Mouse (Mus musculus) myocyte (in vitro differentiated cells): ENCODE results near the gene Acadm. TPM values are rescaled to one million over a fixed set of nuclear protein-coding genes. Genes with fewer than 3 reads are reported as not detected.
A peak's percentile ranks its signal among the peaks of the same experiment; 100 is the strongest.

Source experiments
- H3K27me3 ChIP-seq: one replicate; pipeline ENCODE4 v1.6.1; 2011; ENCODE audit not compliant: control insufficient read depth, insufficient read depth, insufficient read length
- H3K36me3 ChIP-seq: one replicate; pipeline ENCODE4 v1.6.1; 2011; ENCODE audit not compliant: control insufficient read depth, insufficient read depth
- H3K4me2 ChIP-seq: one replicate; pipeline ENCODE4 v1.6.1; 2011; ENCODE audit warnings: low read depth, control low read depth
- H3K4me3 ChIP-seq: one replicate; pipeline ENCODE4 v1.5.1; 2011; ENCODE audit warnings: mild to moderate bottlenecking, control low read depth, moderate library complexity
- H3K79me2 ChIP-seq: one replicate; pipeline ENCODE4 v1.6.1; 2011; ENCODE audit not compliant: control insufficient read depth, insufficient read depth
- H3ac ChIP-seq: one replicate; pipeline ENCODE4 v1.6.1; 2011; ENCODE audit not compliant: control insufficient read depth, insufficient read length
- CEBPB ChIP-seq: IDR thresholded peaks from 2 replicates; pipeline ENCODE4 v1.6.1; 2011; ENCODE audit warnings: mild to moderate bottlenecking, moderate library complexity; ENCODE audit not compliant: poor library complexity, insufficient read depth, severe bottlenecking
- E2F4 ChIP-seq: IDR thresholded peaks from one replicate; pipeline ENCODE4 v1.6.1; 2011; ENCODE audit warnings: mild to moderate bottlenecking, control low read depth, moderate library complexity; ENCODE audit not compliant: insufficient read depth
- MAX ChIP-seq: IDR thresholded peaks from one replicate; pipeline ENCODE4 v1.6.1; 2011; ENCODE audit warnings: low read depth, mild to moderate bottlenecking, control low read depth
- MYOD1 ChIP-seq, 3 experiments: IDR thresholded peaks; one replicate each; pipeline ENCODE4 v1.6.1; 2011; ENCODE audit warnings: control low read depth in 2 of 3, low read depth in 2 of 3, mild to moderate bottlenecking in 2 of 3, moderate library complexity in 1 of 3; ENCODE audit not compliant: insufficient read length in 2 of 3, control insufficient read depth in 1 of 3
- MYOG ChIP-seq, 3 experiments: IDR thresholded peaks; one replicate each; pipeline ENCODE4 v1.6.1; 2011; ENCODE audit warnings: control low read depth in 2 of 3, low read depth in 2 of 3, mild to moderate bottlenecking in 2 of 3; ENCODE audit not compliant: insufficient read length in 2 of 3, control insufficient read depth in 1 of 3, insufficient read depth in 1 of 3
- POLR2A ChIP-seq: IDR thresholded peaks from one replicate; pipeline ENCODE4 v1.6.1; 2011; ENCODE audit warnings: low read depth, mild to moderate bottlenecking, control low read depth, moderate library complexity; ENCODE audit not compliant: insufficient read length
- POLR2AphosphoS2 ChIP-seq: IDR thresholded peaks from one replicate; pipeline ENCODE4 v1.6.1; 2011; ENCODE audit warnings: low read depth, control low read depth; ENCODE audit not compliant: insufficient read length
- REST ChIP-seq: IDR thresholded peaks from one replicate; pipeline ENCODE4 v1.6.1; 2011; ENCODE audit warnings: mild to moderate bottlenecking, control low read depth, moderate library complexity; ENCODE audit not compliant: insufficient read depth, insufficient read length
- SRF ChIP-seq: IDR thresholded peaks from one replicate; pipeline ENCODE4 v1.6.1; 2011; ENCODE audit warnings: low read depth; ENCODE audit not compliant: control insufficient read depth, insufficient read length
- TCF12 ChIP-seq: IDR thresholded peaks from one replicate; pipeline ENCODE4 v1.6.1; 2011; ENCODE audit warnings: mild to moderate bottlenecking, control low read depth; ENCODE audit not compliant: poor library complexity, insufficient read depth, severe bottlenecking
- TCF3 ChIP-seq: IDR thresholded peaks from one replicate; pipeline ENCODE4 v1.6.1; 2011; ENCODE audit warnings: low read depth, control low read depth; ENCODE audit not compliant: insufficient read length
- USF1 ChIP-seq: IDR thresholded peaks from one replicate; pipeline ENCODE4 v1.6.1; 2011; ENCODE audit warnings: low read depth, mild to moderate bottlenecking, control low read depth, moderate library complexity
- polyA plus RNA-seq: library from polyadenylated mRNA; unstranded; fragments of >200 nt; fragmentation: generic; extraction: Trizol; gene quantifications from one replicate; pipeline ENCODE4 v1.2.1, GENCODE M21; 2012; ENCODE audit warnings: missing spikeins

Gene Acadm
- polyA plus RNA-seq, 1 experiment, result 36.8 TPM

- Histone ChIP-seq H3K27me3 (no peaks in the 10 kb centered on the region), H3ac (no peak overlapping the region), H3K4me3 (no peak overlapping the region), H3K4me2 (no peak overlapping the region), H3K36me3 (peaks cover 70% of the 10 kb centered on the region), H3K79me2 (peaks cover 32% of the 10 kb centered on the region)
- TF ChIP-seq POLR2A (peak; percentile 43), POLR2AphosphoS2 (peak; percentile 89), MYOD1 (IDR thresholded peaks at IDR 0.05; ENCODE audit: control insufficient read depth in 1 of 3, insufficient read length in 2 of 3, low read depth in 2 of 3) (no peak), E2F4 (no peak)
These were observed 38.9 kb downstream of the Acadm start for GRCm38 (mm10) chr3:153905251-153906135.

DNA sequence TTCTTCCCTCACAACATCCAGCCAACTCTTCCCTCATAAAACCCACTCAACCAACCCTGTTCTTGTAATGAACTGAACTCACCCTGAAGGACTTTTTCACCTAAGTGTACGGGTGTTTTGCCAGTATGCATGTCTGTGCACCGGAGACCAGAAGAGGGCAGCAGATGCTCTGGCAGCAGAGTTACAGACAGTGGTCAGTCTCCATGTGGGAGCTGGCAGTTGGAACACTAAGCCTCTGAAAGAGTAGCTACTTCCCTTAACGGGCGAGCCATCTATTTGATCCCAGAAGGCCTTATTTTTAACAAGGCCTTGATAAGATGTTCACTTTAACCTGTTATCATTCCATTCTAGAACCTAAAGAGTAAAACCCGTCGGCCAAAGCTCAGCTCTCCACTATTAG, 39.8 kb downstream of the Acadm start:
- Histone ChIP-seq H3K79me2 (peaks cover 23% of the 10 kb centered on the region), H3K36me3 (peaks cover 62% of the 10 kb centered on the region), H3ac (no peak overlapping the region), H3K27me3 (no peaks in the 10 kb centered on the region), H3K4me3 (no peak overlapping the region), H3K4me2 (no peak overlapping the region)
- TF ChIP-seq MYOG (IDR thresholded peaks at IDR 0.05; ENCODE audit: control insufficient read depth in 1 of 3, insufficient read depth in 1 of 3, insufficient read length in 2 of 3, low read depth in 2 of 3) (no peak), POLR2A (peak; percentile 20), POLR2AphosphoS2 (peak; percentile 61)

DNA sequence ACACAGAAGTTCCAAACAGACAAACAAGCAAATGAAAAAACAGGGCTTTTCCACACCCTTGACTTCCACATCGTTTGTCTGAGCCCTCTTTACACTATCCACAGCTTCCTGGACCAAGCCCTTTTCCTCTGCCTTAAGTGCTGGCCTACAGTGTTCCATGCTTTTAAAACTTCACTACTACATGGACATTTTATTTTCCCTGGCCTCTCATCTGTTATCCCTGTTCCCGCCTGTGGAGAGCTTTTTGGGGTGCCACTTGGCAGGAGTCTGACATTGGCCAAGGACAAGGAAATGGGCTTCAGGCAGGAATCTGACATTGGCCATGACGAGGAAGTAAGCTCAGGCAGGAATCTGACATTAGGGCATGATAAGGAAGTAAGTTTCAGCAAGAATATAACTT, 41.8 kb downstream of the Acadm start:
- Histone ChIP-seq H3K79me2 (peaks cover 3% of the 10 kb centered on the region), H3K4me2 (no peak overlapping the region), H3K27me3 (no peaks in the 10 kb centered on the region), H3ac (no peak overlapping the region), H3K4me3 (no peak overlapping the region), H3K36me3 (peaks cover 42% of the 10 kb centered on the region)
- TF ChIP-seq MAX, result no peak

GRCm38 (mm10) chr3:153901904-153902303, 42.5 kb downstream of the Acadm start:
- Histone ChIP-seq H3K79me2 (no peaks in the 10 kb centered on the region), H3K27me3 (no peaks in the 10 kb centered on the region), H3ac (no peak overlapping the region), H3K4me2 (no peak overlapping the region), H3K36me3 (peaks cover 35% of the 10 kb centered on the region), H3K4me3 (no peak overlapping the region)
- TF ChIP-seq TCF3, result no peak
- TF ChIP-seq POLR2AphosphoS2, result no peak
- TF ChIP-seq CEBPB, result no peak
- TF ChIP-seq E2F4, result no peak
- no peak for TF ChIP-seq MYOD1 (IDR thresholded peaks at IDR 0.05; ENCODE audit: control insufficient read depth in 1 of 3, insufficient read length in 2 of 3, low read depth in 2 of 3)
- no peak for TF ChIP-seq USF1
- TF ChIP-seq TCF12, result no peak
- no peak for TF ChIP-seq POLR2A
- TF ChIP-seq REST, result no peak
- no peak for TF ChIP-seq MYOG (IDR thresholded peaks at IDR 0.05; ENCODE audit: control insufficient read depth in 1 of 3, insufficient read depth in 1 of 3, insufficient read length in 2 of 3, low read depth in 2 of 3)
- TF ChIP-seq SRF, result no peak

GRCm38 (mm10) chr3:153897216-153897615, 47.2 kb downstream of the Acadm start:
- Histone ChIP-seq H3K27me3 (no peaks in the 10 kb centered on the region), H3K4me2 (no peak overlapping the region), H3K79me2 (no peaks in the 10 kb centered on the region), H3K4me3 (no peak overlapping the region), H3ac (no peak overlapping the region), H3K36me3 (no peaks in the 10 kb centered on the region)
- TF ChIP-seq MYOD1 (IDR thresholded peaks at IDR 0.05; ENCODE audit: control insufficient read depth in 1 of 3, insufficient read length in 2 of 3, low read depth in 2 of 3), result peak in 1 of 3 experiments; percentile 44
- no peak for TF ChIP-seq MYOG (IDR thresholded peaks at IDR 0.05; ENCODE audit: control insufficient read depth in 1 of 3, insufficient read depth in 1 of 3, insufficient read length in 2 of 3, low read depth in 2 of 3)

DNA sequence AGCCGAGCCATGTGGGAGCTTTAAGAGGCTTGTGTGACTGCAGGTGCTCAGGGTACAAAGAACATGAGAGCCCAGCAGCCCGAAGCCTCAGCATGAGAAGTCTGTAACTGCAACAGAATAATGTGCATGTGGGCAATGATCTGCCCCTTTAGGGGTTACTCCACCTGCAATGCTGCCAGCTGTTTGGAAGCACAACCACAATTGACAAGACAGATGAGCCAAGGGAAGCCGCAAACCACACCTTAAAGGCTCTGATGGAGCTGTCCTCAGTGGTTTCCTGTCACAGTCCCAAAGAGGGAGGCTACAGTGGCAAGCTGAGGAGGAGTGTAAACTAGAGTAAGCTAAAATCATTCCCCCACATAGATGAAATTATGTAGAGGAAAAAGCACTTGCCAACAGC, 49.0 kb downstream of the Acadm start:
- Histone ChIP-seq H3K79me2 (no peaks in the 10 kb centered on the region), H3K4me3 (no peak overlapping the region), H3ac (no peak overlapping the region), H3K4me2 (no peak overlapping the region), H3K36me3 (no peaks in the 10 kb centered on the region), H3K27me3 (no peaks in the 10 kb centered on the region)
- TF ChIP-seq MYOG (IDR thresholded peaks at IDR 0.05; ENCODE audit: control insufficient read depth in 1 of 3, insufficient read depth in 1 of 3, insufficient read length in 2 of 3, low read depth in 2 of 3) (no peak), POLR2A (no peak), SRF (no peak), USF1 (no peak), MYOD1 (IDR thresholded peaks at IDR 0.05; ENCODE audit: control insufficient read depth in 1 of 3, insufficient read length in 2 of 3, low read depth in 2 of 3) (no peak), MAX (no peak), REST (no peak)
